Mouse (Mus musculus): ENCODE measurements around the gene Slc17a7.

DNA sequence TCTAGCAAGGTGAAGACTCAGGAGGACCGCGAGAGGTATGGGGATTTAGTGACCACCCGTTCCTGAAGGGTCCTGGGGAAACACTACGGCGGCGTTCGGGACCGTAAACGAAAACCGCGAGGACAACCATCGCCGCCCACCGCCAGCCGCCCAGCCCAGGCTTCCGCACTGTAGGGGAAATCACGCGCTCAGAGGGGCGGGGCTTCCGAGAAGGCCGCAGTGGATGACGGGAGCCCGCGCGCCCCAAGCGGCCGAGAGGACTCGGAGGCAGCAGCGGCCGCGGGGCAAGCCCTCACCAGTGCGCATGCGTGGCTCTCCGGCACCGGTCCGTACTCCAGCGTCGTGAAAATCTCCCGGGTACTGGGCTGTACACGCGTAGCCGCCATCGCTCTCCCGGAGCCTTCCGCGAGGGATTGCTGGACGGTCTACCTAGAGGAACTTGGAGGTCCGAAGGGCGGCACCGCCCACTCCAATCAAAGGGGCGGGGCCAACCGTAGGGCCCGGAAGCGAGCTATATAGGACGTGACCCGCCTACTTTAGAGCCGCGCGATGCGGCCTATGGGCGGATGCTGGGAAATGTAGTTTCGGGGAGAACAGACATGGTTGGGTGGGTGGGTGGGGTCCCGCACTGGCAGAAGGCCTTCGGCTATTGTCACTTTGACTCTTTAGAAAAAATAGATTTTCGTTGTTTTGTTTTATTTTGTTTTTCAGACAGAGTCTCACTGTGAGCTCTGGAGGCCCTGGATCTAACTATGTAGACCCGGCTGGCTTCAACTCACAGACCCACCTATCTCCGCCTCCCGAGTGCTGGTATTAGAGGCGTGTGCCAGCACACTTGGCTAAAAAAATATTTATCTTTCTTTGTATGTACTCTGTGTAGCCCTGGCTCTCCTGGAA lies 9.4 kb upstream of the Slc17a7 start, which contains the start of the genes Pih1d1 and Aldh16a1:
- peak; percentile 99 for TF ChIP-seq POLR2A (IDR thresholded peaks at IDR 0.05; ENCODE audit: control insufficient read depth, extremely low read depth, insufficient read depth, low read length, poor library complexity)
- peak; percentile 86; the same call in 1 of the 2 replicates for TF ChIP-seq CTCF (IDR thresholded peaks at IDR 0.05; ENCODE audit: borderline replicate concordance, control insufficient read depth, extremely low read depth, insufficient read depth, low read length, poor library complexity)
